Mouse (Mus musculus): ENCODE data around the gene Cryba4. TPM values are rescaled to one million over a fixed set of nuclear protein-coding genes. Genes with fewer than 3 reads are reported as not detected.

Cryba4 gene
- polyA plus RNA-seq (2012; rRNA removed), result 0.23 TPM in 1 of 2 replicates, not detected in the other

DNA sequence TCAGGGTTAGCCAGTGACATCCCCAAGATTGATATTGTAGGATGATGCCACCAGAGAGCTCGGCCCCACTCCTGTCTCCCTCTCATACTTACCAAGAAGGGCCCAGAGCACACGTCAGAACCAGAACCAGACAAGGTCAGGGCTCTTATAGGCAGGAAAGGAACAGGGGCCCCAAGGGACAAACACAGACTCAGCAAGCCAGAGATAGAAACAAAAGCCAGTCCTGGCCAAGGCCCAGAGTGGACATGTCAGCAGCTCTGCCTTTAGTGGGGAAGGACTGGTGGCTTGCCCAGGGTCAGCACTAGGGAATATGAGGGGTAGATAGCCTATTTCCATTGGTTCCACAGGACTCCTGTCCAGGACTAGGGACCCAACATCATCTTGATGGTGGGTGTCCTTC lies at the start of gene Cryba4:
Cryba4 (minus strand) TSS at position 119 of the 400 bp plus-strand sequence.
- DNase-seq (ENCODE audit: low spot score), result no peak

DNA sequence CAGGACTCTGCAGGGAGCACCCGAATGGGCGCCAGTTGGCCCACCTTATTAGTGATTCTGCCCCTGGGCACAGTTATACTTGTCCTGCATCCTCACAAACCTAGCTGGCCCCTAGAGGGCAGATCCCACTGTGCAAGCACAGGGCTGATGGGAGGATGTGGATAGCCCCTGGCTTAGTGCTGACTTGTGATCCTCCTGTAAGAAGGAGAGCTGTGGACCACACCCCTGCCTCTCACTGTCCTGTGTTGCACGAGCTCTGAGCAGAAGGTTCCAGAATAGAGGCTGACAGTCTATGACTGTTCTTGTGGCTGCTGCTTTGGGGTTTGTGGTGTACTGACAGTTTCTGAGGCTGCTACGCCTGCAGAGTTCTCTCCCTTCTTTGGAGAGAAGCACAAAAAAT lies 49.4 kb upstream of the Cryba4 start:
- DNase-seq (ENCODE audit: low spot score), result no peak

DNA sequence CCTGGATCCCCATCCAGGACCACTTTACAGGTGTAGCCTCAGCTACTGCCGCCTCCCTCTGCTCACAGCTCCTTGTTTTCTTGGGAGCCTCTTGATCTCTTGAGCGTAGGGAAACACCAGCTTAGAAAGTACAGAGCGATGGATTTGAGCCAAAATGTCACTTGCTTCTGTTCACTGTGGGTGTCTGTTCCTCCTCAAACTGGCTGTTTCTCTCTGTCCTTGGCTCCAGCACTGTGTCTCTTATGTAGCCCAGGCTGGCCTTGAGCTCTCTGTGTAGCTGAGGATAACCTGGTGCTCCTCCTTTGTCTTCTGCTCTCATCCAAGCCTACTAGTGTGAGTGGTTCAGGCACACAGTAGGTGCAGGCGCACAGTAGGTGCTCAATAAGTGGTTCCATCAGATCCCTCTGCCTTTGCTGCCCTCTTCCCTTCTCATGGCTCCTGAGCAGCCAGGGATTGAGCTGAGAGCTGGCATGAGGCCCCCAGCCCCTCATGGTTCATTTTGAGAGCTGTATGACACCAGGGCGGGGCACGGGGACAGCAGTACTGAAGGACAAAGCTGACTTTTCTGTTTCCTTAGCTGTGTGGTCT lies 48.5 kb upstream of the Cryba4 start:
- DNase-seq (ENCODE audit: low spot score), result no peak

DNA sequence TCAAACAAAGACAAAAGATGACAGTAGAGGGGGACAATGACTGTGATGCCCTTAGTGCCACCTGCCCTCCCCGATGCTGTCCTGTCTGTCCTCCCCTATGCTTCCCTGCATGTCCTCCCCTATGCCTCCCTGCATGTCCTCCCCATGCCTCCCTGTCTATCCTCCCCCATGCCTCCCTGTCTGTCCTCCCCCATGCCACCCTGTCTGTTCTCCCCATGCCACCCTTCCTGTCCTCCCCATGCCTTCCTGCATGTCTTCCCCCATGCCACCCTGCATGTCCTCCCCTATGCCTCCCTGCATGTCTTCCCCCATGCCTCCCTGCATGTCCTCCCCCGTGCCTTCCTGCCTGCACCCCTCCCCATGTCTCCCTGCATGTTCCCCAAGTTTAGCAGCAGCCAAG lies 47.8 kb upstream of the Cryba4 start:
- no peak for DNase-seq (ENCODE audit: low spot score)

DNA sequence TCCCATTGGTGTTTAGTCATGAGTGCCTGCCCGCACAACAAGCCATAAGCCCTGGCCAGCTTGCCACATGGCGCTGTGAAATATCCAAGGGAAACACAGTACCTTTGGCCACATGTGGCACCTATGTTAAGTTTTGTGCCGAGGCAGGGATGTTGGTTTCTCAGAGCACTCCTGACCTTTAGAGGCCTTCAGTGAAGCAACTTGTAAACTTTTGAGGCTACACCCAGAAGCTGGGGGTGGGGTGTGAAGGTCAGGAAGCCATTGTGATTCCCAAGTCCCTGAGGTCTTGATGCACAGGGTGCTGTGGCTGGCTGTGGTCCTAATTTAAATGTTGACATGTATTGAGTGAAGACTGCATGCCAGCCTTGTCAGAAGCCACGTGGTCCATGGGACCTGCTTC lies 47.1 kb upstream of the Cryba4 start:
- DNase-seq (ENCODE audit: low spot score), result no peak

DNA sequence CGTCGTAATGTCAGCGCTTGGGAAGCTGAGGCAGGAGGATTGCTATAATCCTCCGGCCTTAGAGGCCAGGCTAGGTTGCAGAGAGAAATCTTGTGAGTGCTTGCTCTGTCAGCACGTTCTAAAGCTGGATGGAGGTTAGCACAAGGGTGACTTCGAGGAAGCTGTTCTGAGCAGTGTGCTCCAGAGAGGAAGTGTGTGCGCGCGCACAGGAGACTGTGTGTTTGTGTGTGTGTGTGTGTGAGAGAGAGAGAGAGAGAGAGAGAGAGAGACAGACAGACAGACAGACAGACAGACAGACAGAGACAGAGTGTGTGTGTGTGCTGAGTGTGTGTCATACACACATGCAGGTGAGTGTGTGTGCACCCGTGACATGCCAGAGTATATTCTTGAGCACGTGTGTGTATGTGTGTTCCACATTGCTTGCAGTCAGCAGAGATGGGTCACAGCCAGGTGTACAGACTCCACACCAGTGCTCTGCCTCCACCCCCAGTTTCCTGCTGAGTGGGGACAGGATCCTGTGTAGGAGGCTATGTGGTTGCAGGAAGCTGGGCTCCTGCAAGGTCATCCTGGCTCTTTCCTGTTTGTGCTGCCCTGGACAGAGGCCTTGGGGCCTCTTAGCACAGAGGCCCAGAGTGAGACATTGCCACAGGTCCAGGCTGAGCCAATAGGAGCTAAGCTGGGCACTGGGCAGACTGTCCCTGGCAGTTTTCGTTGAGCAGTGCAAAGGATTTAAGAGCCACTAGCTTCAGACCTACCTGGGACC lies 46.1 kb upstream of the Cryba4 start:
- DNase-seq (ENCODE audit: low spot score), result no peak

DNA sequence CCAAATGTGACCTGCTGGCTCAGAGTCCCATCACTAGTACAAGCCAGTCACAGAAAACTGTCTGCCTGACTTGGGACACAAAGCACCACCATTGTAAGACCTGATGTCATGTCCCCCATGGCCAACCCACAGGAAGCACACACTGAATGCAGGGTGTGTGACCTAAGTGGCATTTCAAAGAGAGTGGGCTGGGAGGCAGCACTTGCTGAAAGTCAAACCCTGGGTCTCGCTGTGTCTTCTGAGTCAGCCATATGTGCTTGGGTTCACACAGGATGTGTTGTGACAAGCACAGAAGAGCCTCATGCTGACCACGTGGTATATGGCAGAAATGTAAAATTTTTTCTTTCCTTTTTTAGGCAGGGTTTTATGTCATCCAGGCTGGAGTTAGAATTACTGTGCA lies 44.9 kb upstream of the Cryba4 start:
- DNase-seq (ENCODE audit: low spot score), result no peak

DNA sequence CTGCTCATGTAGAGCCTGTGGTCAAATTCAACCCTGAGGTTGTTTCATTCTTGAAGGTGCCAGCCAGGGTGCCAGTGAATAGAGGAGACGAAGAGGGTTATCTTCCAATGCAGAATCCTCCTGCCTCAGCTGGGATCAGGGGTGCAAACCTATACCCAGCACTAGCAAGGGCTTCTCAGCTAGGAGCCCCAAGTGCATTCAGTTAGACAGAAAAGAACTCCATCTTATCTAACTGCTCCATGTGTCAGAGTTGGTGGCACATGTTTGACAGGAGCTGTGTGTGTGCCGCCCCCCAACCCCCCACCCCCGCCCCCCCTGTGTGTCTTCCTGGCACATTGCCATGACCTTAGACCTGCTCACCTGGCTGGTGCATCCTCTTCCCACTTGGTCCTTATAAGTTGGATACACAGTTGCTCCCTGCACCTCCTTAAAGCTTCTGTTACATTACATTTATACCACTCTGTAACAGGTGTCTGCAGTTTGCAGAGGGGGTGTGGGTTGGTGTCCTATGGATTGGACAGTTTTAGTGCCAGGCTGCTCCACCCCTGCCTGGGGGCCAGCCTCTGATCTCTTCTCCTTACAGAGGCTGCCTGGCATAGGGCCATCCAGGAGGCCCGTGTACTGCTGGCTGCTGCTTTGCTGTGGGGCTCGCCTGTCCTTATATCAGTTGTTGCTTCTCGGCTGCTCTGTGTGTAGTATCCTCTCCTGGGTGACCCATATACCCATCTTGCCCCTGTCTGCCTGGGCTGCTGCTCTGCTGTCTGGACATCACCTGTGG lies 44.3 kb upstream of the Cryba4 start:
- no peak for DNase-seq (ENCODE audit: low spot score)

DNA sequence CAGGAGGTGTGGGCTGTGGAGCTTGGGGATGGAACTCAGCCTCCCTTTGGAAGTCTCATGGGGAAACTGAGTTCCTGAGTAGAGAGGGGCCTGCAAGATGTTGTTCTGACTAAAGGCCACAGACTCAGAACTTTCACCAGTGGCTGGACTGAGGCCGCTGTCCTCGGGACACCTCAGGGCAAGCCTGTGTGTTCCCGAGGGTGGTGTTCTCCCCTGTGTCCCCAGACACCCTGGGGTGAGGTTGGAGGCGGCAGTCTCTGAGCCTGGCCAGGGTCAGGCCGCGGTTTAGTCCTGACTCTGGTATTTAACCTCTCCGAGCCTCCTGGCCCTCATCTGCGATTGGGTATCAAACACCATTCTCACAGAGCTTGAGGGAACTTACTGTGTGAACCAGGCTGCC lies 43.2 kb upstream of the Cryba4 start:
- no peak for DNase-seq (ENCODE audit: low spot score)

DNA sequence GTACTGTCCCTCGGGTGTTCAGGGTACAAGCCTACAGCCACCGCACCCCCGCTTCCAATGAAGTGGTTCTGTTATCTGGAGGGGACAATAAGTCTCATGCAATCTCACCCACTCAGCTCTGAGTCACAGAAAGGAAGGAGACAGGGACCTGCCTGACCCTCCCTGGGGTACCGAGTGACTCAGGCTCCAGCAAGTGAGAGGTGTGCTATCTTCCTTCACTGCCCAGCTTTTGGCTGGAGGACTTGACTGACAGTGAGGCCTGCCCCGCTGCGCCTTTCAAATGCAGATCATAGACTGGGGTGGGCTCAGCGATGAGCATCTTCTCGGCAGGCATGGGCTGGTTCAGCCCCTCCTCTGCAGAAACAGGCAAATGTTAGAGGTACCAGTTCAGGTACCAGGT lies 42.8 kb upstream of the Cryba4 start:
- no peak for DNase-seq (ENCODE audit: low spot score)

DNA sequence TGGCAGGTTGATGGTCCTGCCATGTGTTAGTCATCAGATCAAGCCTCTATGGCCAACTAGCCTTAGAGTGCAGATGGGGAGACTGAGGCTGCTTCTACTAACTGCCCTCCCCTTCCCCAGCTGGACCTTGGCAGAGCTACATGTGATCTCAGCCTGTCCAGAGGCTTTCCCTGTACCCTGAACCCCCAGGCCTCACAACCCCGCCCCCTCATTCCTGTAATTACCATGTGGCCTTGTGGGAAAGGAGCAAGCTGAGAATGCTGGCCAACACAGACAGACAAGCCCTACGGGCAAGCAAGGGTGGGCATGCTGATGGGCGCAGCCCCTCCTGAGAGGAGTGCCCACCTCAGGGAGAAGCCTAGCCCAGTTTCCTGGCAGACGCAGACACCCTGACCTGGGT lies 42.4 kb upstream of the Cryba4 start:
- no peak for DNase-seq (ENCODE audit: low spot score)

DNA sequence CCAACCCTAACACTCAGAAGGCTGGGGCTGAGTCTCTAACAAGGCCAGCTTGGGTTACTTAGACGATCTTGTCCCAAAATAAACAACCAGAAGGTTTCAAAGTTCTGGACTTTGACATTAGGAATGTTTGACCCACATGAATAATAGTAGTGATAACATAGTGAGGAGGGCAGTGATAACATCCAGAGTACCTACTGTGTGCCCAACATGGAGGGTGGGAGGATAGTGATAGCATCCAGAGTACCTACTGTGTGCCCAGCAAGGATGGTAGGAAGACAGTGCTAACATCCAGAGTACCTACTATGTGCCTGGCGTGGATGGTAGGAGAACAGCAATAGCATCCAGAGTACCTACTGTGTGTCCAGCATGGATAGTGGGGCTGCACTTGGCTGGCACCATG lies 41.5 kb upstream of the Cryba4 start:
- no peak for DNase-seq (ENCODE audit: low spot score)

DNA sequence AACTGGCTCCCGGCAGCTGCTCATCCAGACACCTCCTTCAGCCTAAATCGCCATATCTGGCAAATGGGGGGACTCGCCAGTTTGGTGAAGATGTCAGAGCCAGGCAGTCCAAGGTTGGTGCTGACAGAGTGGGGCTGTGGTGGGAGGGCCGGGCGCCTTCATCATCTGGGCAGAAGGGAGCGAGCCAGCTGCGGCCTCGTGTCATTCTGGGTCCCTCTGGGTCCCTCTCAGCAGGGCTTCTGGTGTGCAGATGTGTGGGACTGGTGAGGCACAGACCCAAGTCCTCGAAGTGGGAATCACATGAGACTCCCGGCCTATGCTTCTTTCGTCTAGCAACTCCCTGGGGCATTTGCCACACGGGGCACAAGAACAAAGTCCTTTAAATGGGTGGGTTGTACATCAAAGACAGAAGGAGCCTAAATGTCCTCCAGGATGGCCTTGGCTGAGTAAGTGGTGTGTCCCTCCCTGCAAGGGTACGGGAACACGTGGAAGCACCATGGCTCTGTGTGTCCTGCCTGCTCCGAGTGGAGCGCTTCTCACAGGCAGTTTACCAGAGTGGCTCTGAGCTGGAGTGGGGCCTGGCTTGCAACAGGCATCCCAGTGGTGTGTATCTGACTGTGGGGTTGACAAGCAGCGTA lies 40.1 kb upstream of the Cryba4 start:
- DNase-seq (ENCODE audit: low spot score), result no peak

DNA sequence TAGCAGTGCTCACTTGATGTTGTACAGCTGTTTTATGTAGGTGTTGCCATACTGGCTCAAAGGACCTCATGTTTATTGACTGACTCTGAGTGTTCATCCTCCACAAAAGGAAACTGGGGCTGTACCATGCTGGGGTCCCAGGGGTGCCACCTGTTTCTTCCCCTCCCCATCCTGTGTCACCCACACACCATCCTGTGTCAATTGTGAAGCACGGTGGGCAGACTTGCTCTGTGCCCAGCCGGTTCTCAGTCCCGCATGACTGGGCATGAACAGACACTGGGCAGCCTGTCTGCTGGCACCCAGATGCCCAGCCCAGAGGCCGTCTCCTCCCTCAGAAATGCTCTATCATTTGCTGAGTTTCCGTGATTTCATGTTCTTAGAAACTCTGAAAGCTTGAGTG lies 39.5 kb upstream of the Cryba4 start:
- DNase-seq (ENCODE audit: low spot score), result no peak

DNA sequence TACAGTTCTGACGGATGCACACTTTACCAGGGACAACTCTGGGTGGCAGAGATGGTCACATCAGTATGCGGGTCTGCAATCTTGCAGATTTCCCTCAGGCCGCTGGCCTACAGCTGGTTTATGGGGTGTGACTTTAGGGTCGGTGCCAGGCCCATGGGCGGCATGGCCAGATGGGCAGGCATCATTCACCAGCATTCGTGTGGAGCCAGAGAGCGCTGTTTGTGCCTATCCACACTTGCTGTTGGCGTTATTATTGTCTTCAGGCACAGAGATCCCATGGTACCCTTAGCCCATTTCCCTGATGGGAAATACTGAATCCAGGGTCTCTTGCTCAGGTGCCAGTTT lies 38.2 kb upstream of the Cryba4 start:
- DNase-seq (ENCODE audit: low spot score), result no peak

DNA sequence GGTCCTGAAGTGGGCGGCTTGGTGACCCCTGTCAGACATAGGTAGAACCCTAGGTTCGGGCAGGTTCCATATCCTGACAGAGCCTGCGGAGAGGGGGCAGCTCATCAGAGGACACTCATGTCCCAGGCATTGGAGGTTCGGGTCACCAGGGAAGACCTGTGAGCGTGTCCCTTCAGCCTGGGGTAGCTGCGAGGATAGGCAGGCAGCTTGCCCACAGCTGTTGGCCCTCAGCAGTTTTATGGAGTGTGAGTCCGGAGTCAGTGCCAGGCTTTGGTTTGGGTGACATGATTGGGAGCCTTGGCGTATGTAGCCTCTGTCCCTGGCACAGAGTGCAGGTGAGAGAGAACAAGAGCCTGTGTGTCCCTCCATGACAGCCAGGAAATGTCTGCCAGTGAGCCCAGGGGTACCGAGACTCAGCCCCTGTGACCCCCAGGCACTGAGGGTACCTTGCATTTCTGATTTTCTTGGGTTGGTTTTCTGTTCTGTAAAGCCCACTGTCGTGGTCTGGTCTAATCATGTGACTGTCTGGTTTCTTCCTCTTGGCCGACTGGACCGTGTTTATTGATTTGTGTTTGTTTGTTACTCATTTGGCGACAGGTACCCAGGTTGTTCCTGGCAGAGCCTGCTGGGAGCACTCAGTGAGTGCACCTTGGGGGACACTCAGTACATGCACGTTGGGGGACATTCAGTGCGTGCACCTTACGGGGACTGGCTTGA lies 37.7 kb upstream of the Cryba4 start:
- no peak for DNase-seq (ENCODE audit: low spot score)

DNA sequence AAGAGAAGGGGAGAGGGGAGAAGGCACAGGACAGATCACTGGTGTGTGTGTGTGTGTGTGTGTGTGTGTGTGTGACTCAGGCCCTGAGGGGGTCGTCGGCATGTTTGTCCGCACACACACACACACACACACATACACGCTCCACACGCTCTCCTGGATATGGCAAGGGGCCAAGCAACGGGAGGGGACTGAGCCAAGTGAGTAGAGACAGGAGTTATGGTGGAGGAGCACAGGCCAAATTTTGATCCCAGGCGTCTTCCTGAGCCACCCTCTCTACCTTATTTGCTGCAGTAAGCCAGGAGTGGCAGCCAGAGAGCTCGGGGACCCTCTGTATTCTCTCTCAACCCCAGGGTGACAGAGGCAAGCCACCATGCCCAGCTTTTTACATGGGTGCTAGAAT lies 36.9 kb upstream of the Cryba4 start:
- DNase-seq (ENCODE audit: low spot score), result no peak

DNA sequence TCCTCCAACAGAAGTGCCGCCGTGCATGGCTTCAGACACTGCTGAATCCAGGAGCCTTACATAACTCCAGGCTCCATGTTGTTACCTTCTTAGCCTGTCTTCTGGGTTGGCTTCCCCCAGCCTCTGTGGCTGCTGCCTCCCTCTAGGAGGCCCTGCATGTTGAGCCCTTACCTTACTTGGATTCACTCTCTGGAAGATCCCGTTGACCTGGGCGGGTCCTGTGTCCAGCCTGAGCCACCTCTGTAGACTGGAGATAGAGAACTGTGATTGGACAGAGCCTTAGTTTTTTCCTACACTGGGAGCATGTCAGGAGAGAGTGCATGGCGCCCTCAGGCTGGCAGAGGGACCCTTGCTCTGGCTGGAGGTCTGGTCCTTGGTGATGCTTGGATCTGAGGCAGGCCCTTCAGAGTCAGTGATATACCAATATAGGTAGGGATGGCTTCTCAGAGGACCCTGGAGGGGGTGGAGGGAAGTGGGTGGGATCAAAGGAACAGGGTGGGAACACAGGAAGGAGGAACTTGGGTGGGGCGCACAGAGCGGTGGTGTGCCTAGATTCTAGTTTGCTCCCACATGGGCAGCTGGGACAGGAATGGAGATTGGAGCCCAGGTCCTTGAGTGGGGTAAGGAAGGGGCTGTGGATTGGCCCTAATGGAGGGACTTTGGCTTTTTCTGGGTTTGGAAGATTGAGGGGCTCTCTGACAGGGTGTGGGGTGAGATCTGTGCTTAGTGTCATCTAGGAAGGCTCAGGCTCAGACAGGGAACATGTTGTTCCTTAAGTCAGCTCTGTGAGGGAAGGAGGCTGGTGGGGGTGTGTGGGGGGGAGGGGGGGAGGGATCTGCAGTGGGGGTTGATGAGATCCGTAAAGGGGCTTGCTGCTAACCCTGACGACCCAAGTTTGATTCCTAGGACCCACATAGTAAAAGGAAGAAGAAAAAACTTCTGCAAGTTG lies 36.1 kb upstream of the Cryba4 start:
- no peak for DNase-seq (ENCODE audit: low spot score)

DNA sequence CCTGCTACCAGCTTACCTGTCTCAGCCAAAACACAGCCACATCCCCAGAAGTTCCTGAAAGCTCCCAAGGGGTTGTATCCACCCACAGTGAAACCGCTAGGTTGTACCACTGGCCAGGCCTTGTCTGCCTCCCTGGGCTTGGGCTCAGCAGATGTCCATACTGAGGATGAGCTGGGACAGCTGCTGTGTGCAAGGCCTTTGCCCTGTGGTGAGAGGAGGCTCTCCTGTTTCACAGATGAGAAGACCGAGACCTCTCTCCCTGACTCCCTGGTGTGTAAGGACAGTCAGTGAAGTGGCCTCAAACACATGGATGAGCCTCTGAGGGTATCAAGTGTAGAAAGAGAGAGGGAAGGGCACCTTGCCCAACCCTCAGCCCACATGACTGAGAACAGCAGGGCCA lies 35.3 kb upstream of the Cryba4 start:
- DNase-seq (ENCODE audit: low spot score), result no peak

DNA sequence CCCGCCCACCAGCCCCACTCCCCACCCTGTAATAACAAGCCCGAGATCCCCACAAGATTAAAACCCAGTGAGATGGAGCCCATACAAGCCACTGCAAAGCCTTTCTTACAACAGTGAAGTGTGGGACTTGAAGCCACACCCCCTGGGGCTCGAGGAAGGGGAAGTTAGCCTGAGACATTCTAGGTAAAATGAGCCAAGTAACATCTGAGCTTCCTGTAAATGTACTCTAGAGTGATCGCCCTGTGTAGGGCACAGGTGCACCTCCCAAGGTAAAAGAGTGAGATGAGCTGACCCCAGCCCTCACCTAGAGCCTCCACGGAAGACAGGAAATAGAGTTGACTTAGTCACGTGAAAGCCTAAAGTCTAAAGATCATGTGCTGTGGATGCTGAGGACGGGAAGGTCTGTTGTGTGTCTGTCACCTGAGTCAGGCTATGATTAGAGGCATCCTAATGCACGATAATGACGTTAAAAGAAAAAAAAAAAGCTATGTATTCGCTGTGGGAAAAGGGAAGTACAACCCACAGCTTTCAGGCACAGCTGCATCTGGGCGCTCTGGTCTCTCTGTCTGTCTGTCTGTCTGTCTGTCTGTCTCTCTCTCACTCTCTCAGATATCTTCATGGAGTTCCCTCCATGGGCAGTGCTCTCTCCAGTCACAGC lies 34.8 kb upstream of the Cryba4 start:
- DNase-seq (ENCODE audit: low spot score), result no peak
